Mouse (Mus musculus): ENCODE measurements around the gene Slitrk2. TPM values are rescaled to one million over a fixed set of nuclear protein-coding genes. Genes with fewer than 3 reads are reported as not detected.

Slitrk2 gene
- 2.3 and 2.6 TPM in 2 replicates for polyA plus RNA-seq (2015; fragmentation: Nextera tagmentation; extraction: Ambion mirVana)

- H3K27ac ChIP-seq = no peak within 1 kb of the TSS
- H3K4me1 ChIP-seq = no peaks in the 10 kb centered on the region
- peak within 1 kb of the TSS; percentile 61 for H3K4me2 ChIP-seq
- peak; percentile 48; the same call in 1 of the 2 replicates for ATAC-seq (ENCODE audit: insufficient number of reproducible peaks, insufficient read depth, low FRiP score, low TSS enrichment, low read depth)
- 16% methylated on average over 23 of the region's 25 CpGs for WGBS
- H3K4me3 ChIP-seq = peak within 1 kb of the TSS; percentile 37
- H3K27me3 ChIP-seq = peaks cover 9% of the 10 kb centered on the region; the same call in 1 of the 2 replicates
- H3K9ac ChIP-seq = no peak within 1 kb of the TSS
- H3K9me3 ChIP-seq = no peaks in the 10 kb centered on the region
- no peaks in the 10 kb centered on the region for H3K36me3 ChIP-seq
Measured at GRCm38 (mm10) chrX:66648911-66649620, at the start of gene Slitrk2. TSS of gene Slitrk2 (plus strand) at chrX:66649318.

- no peaks in the 10 kb centered on the region for H3K4me1 ChIP-seq
- no peak overlapping the region for H3K4me3 ChIP-seq
- no peaks in the 10 kb centered on the region for H3K36me3 ChIP-seq
- 82% methylated on average over 3 of the region's 3 CpGs for WGBS
- H3K4me2 ChIP-seq = no peak overlapping the region
- no peaks in the 10 kb centered on the region for H3K9me3 ChIP-seq
- no peak overlapping the region for H3K27ac ChIP-seq
- H3K9ac ChIP-seq = no peak overlapping the region
- no peak for ATAC-seq (ENCODE audit: insufficient number of reproducible peaks, insufficient read depth, low FRiP score, low TSS enrichment, low read depth)
- no peaks in the 10 kb centered on the region for H3K27me3 ChIP-seq
Measured at GRCm38 (mm10) chrX:66605490-66605889, 43.6 kb upstream of the Slitrk2 start.

- peak overlapping the region; percentile 52 for H3K9ac ChIP-seq
- WGBS = 19% methylated on average over 21 of the region's 21 CpGs
Measured at GRCm38 (mm10) chrX:66652455-66653144, 3.5 kb downstream of the Slitrk2 start.

GRCm38 (mm10) chrX:66657365-66657764 lies 8.2 kb downstream of the Slitrk2 start:
- no peak for ATAC-seq (ENCODE audit: insufficient number of reproducible peaks, insufficient read depth, low FRiP score, low TSS enrichment, low read depth)
- H3K27me3 ChIP-seq = peaks cover 6% of the 10 kb centered on the region; the same call in 1 of the 2 replicates
- 27% methylated on average over 2 of the region's 2 CpGs for WGBS
- no peak overlapping the region for H3K27ac ChIP-seq
- no peak overlapping the region for H3K9ac ChIP-seq
- H3K4me1 ChIP-seq = no peaks in the 10 kb centered on the region
- no peaks in the 10 kb centered on the region for H3K9me3 ChIP-seq
- no peaks in the 10 kb centered on the region for H3K36me3 ChIP-seq
- H3K4me3 ChIP-seq = no peak overlapping the region
- no peak overlapping the region for H3K4me2 ChIP-seq

More at GRCm38 (mm10) chrX:66652455-66653144, 3.5 kb downstream of the Slitrk2 start:
- no peaks in the 10 kb centered on the region for H3K4me1 ChIP-seq
- no peaks in the 10 kb centered on the region for H3K36me3 ChIP-seq
- H3K4me3 ChIP-seq = peak overlapping the region; percentile 44
- peak overlapping the region; percentile 64 for H3K4me2 ChIP-seq
- peak; percentile 72; the same call in 1 of the 2 replicates for ATAC-seq (ENCODE audit: insufficient number of reproducible peaks, insufficient read depth, low FRiP score, low TSS enrichment, low read depth)
- peaks cover 14% of the 10 kb centered on the region; the same call in 1 of the 2 replicates for H3K27me3 ChIP-seq
- H3K9me3 ChIP-seq = no peaks in the 10 kb centered on the region
- H3K27ac ChIP-seq = no peak overlapping the region

- Histone ChIP-seq H3K36me3 (no peaks in the 10 kb centered on the region), H3K4me1 (no peaks in the 10 kb centered on the region), H3K27me3 (no peaks in the 10 kb centered on the region), H3K27ac (no peak overlapping the region), H3K4me2 (no peak overlapping the region), H3K4me3 (no peak overlapping the region), H3K9ac (no peak overlapping the region), H3K9me3 (no peaks in the 10 kb centered on the region)
- ATAC-seq (ENCODE audit: insufficient number of reproducible peaks, insufficient read depth, low FRiP score, low TSS enrichment, low read depth) = no peak
- WGBS = 89% methylated on average over 4 of the region's 4 CpGs
Measured at GRCm38 (mm10) chrX:66676959-66677358, 27.8 kb downstream of the Slitrk2 start.

GRCm38 (mm10) chrX:66678646-66679045 lies 29.5 kb downstream of the Slitrk2 start:
- H3K9ac ChIP-seq = no peak overlapping the region
- 30% methylated on average over 7 of the region's 7 CpGs for WGBS
- no peak for ATAC-seq (ENCODE audit: insufficient number of reproducible peaks, insufficient read depth, low FRiP score, low TSS enrichment, low read depth)
- no peak overlapping the region for H3K4me2 ChIP-seq
- no peaks in the 10 kb centered on the region for H3K36me3 ChIP-seq
- H3K4me1 ChIP-seq = no peaks in the 10 kb centered on the region
- no peaks in the 10 kb centered on the region for H3K27me3 ChIP-seq
- no peaks in the 10 kb centered on the region for H3K9me3 ChIP-seq
- H3K27ac ChIP-seq = no peak overlapping the region
- H3K4me3 ChIP-seq = no peak overlapping the region
